Mouse (Mus musculus): ENCODE measurements around the gene Cdk5. TPM values are rescaled to one million over a fixed set of nuclear protein-coding genes. Genes with fewer than 3 reads are reported as not detected.

Gene Cdk5
- polyA plus RNA-seq, 1 experiment from 2014 or later, result 126 TPM

DNA sequence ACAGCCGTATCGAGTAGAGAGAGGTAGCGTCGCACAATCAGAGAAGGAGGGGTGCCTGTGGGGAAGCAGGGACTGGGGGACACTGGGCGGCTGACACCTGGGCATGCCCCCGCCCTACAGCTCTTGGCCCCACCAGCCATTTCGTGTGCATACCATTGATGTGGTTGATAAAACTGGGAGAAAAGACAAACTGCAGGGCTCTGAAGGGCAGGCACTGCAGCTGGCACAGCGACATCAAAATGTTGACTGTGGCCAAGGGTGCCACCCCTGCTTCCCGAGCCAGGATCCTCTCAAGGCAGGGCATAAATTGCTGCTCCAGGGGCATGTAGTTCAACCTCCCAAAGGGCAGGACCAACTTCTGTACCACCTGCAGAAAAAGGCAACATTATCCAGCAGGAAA, 18.7 kb upstream of the Cdk5 start:
- ATAC-seq (ENCODE audit: low read depth), result no peak
- Histone ChIP-seq H3K36me3 (ENCODE audit: control insufficient read depth, insufficient read depth, low read length) (peaks cover 15% of the 10 kb centered on the region), H3K4me3 (ENCODE audit: low read depth, low read length) (no peak overlapping the region), H3K9ac (replicated peaks; ENCODE audit: low read depth, low read length) (no peak overlapping the region), H3K27me3 (ENCODE audit: control insufficient read depth, insufficient read depth, low read length) (no peaks in the 10 kb centered on the region), H3K4me2 (ENCODE audit: low read depth, low read length) (no peak overlapping the region), H3K4me1 (ENCODE audit: control insufficient read depth, insufficient read depth, low read length) (peaks cover 15% of the 10 kb centered on the region), H3K9me3 (ENCODE audit: control insufficient read depth, low read length) (no peaks in the 10 kb centered on the region), H3K27ac (ENCODE audit: low read depth, low read length) (no peak overlapping the region)
- WGBS, result 86% methylated on average over 9 of the region's 9 CpGs

DNA sequence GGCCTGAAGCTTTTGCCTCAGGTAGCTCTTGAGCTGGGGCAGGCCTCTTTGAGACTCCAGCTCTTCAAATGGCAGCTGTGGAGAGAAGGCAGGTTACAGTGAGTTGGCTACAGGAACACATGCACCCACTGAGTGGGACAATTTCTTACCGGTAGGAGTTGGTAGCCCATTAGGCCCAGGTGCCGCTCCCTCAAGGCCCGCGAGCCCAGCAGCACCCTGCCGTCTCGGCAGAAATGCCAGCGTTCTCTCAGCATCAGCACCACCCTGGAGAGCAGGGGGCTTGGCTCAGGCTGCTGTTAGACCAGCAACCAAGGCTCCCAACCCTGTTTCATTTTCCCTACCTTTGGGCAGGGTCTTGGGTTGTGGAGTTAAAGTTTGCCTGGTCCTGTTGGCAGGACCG, 17.9 kb upstream of the Cdk5 start:
- Histone ChIP-seq H3K4me2 (ENCODE audit: low read depth, low read length) (no peak overlapping the region), H3K36me3 (ENCODE audit: control insufficient read depth, insufficient read depth, low read length) (peaks cover 15% of the 10 kb centered on the region), H3K9me3 (ENCODE audit: control insufficient read depth, low read length) (no peaks in the 10 kb centered on the region), H3K27me3 (ENCODE audit: control insufficient read depth, insufficient read depth, low read length) (no peaks in the 10 kb centered on the region), H3K27ac (ENCODE audit: low read depth, low read length) (no peak overlapping the region), H3K4me3 (ENCODE audit: low read depth, low read length) (no peak overlapping the region), H3K4me1 (ENCODE audit: control insufficient read depth, insufficient read depth, low read length) (peaks cover 15% of the 10 kb centered on the region), H3K9ac (replicated peaks; ENCODE audit: low read depth, low read length) (no peak overlapping the region)
- no peak for ATAC-seq (ENCODE audit: low read depth)
- 95% methylated on average over 8 of the region's 8 CpGs for WGBS

DNA sequence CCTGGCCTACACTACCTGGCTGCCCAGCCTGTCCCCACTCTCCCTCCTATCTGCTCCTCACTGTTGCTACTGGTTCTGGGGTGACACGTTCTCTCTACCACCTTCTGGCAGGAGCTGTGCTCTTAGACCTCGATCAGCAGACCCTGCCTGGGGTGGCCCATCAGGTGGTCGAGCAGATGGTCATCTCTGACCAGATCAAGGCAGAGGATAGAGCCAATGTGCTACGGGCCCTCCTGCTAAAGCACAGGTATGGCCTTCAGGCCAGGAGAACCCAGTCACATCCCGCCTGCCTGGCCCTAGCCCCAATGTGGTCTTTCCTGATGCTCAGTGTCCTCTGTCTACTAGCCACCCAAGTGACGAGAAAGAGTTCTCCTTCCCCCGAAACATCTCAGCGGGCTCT, 10.7 kb upstream of the Cdk5 start:
- no peak overlapping the region for H3K4me3 ChIP-seq (ENCODE audit: low read depth, low read length)
- H3K9me3 ChIP-seq (ENCODE audit: control insufficient read depth, low read length), result no peaks in the 10 kb centered on the region
- H3K4me2 ChIP-seq (ENCODE audit: low read depth, low read length), result no peak overlapping the region
- no peaks in the 10 kb centered on the region for H3K4me1 ChIP-seq (ENCODE audit: control insufficient read depth, insufficient read depth, low read length)
- H3K36me3 ChIP-seq (ENCODE audit: control insufficient read depth, insufficient read depth, low read length), result peaks cover 22% of the 10 kb centered on the region
- no peak for ATAC-seq (ENCODE audit: low read depth)
- no peaks in the 10 kb centered on the region for H3K27me3 ChIP-seq (ENCODE audit: control insufficient read depth, insufficient read depth, low read length)
- H3K9ac ChIP-seq (replicated peaks; ENCODE audit: low read depth, low read length), result no peak overlapping the region
- 91% methylated on average over 8 of the region's 8 CpGs for WGBS
- no peak overlapping the region for H3K27ac ChIP-seq (ENCODE audit: low read depth, low read length)

DNA sequence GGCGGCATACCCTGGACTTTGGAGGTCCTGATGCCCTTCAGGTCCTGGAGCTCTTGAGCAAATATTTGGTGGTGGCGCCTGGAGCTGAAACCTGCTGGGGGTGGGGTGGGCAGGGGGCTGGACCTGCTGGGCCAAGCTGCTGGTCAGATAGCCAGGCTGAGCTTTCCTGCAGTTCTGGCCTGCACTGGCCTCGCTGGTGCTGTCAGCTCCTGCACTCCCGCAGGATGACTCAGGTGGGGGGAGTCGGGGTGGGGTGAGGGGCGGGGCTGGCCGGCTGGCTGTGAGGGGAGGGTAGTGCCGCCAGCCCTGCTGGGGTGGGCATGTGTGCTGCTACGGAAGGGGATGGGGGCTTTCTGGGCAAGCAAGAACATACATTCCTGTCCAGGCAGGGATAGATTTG, 5.3 kb upstream of the Cdk5 start:
- H3K36me3 ChIP-seq (ENCODE audit: control insufficient read depth, insufficient read depth, low read length), result peaks cover 18% of the 10 kb centered on the region; the same call in 1 of the 2 replicates
- WGBS, result 19% methylated on average over 9 of the region's 9 CpGs
- no peaks in the 10 kb centered on the region for H3K27me3 ChIP-seq (ENCODE audit: control insufficient read depth, insufficient read depth, low read length)
- H3K27ac ChIP-seq (ENCODE audit: low read depth, low read length), result no peak overlapping the region
- peaks cover 19% of the 10 kb centered on the region; the same call in 1 of the 2 replicates for H3K4me1 ChIP-seq (ENCODE audit: control insufficient read depth, insufficient read depth, low read length)
- H3K9ac ChIP-seq (replicated peaks; ENCODE audit: low read depth, low read length), result no peak overlapping the region
- no peak for ATAC-seq (ENCODE audit: low read depth)
- no peak overlapping the region for H3K4me2 ChIP-seq (ENCODE audit: low read depth, low read length)
- H3K4me3 ChIP-seq (ENCODE audit: low read depth, low read length), result no peak overlapping the region
- no peaks in the 10 kb centered on the region for H3K9me3 ChIP-seq (ENCODE audit: control insufficient read depth, low read length)

DNA sequence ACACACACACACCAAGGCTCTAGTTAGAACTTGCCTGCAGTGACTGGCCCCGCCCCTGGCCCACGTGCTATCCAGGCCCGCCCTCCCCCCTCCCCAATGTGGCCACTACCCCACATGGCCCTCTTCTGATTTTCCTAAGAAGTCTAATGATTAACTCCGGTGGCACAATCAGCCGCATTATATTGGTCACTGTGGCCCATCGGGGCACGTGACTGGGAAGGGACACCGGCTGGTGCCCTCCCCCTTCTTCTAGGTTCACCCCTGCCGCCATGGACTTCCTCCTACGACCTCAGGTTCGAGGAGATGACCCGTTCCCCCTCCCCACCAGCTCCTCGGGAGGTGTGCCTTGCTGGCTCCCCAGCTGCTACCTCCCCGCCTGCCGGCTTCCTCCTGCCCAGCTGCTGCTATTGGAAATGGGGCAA, 4.7 kb upstream of the Cdk5 start:
- no peak overlapping the region for H3K27ac ChIP-seq (ENCODE audit: low read depth, low read length)
- 8% methylated on average over 15 of the region's 15 CpGs for WGBS

DNA sequence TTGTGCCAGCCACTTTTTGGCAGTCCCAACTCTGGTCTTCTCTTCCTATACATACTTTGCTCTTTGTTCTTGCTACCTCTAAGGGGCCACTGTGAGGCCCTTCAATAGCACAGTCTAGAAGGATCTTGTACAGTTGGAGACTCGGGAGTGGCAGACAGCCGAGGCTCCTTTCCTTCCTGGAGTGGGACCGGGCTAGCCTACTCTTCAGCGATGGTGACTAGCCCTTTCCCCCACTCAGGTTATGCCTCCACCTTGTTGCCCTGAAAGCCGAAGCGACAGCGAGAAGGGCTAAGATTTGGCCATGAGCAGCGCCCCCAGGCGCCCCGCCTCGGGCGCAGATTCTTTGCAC, 3.9 kb upstream of the Cdk5 start:
- Histone ChIP-seq H3K9ac (replicated peaks; ENCODE audit: low read depth, low read length) (no peak overlapping the region), H3K4me2 (ENCODE audit: low read depth, low read length) (no peak overlapping the region), H3K36me3 (ENCODE audit: control insufficient read depth, insufficient read depth, low read length) (peaks cover 15% of the 10 kb centered on the region; the same call in 1 of the 2 replicates), H3K4me3 (ENCODE audit: low read depth, low read length) (no peak overlapping the region), H3K27me3 (ENCODE audit: control insufficient read depth, insufficient read depth, low read length) (no peaks in the 10 kb centered on the region), H3K27ac (ENCODE audit: low read depth, low read length) (no peak overlapping the region), H3K4me1 (ENCODE audit: control insufficient read depth, insufficient read depth, low read length) (peaks cover 26% of the 10 kb centered on the region; the same call in 1 of the 2 replicates), H3K9me3 (ENCODE audit: control insufficient read depth, low read length) (no peaks in the 10 kb centered on the region)
- WGBS, result 17% methylated on average over 12 of the region's 12 CpGs
- ATAC-seq (ENCODE audit: low read depth), result no peak

More for the DNA sequence above, 4.7 kb upstream of the Cdk5 start:
- ATAC-seq (ENCODE audit: low read depth), result no peak
- H3K9me3 ChIP-seq (ENCODE audit: control insufficient read depth, low read length), result no peaks in the 10 kb centered on the region
- no peak overlapping the region for H3K4me2 ChIP-seq (ENCODE audit: low read depth, low read length)
- no peak overlapping the region for H3K4me3 ChIP-seq (ENCODE audit: low read depth, low read length)
- no peaks in the 10 kb centered on the region for H3K27me3 ChIP-seq (ENCODE audit: control insufficient read depth, insufficient read depth, low read length)
- H3K4me1 ChIP-seq (ENCODE audit: control insufficient read depth, insufficient read depth, low read length), result peaks cover 20% of the 10 kb centered on the region; the same call in 1 of the 2 replicates
- H3K36me3 ChIP-seq (ENCODE audit: control insufficient read depth, insufficient read depth, low read length), result peaks cover 18% of the 10 kb centered on the region; the same call in 1 of the 2 replicates
- H3K9ac ChIP-seq (replicated peaks; ENCODE audit: low read depth, low read length), result no peak overlapping the region

DNA sequence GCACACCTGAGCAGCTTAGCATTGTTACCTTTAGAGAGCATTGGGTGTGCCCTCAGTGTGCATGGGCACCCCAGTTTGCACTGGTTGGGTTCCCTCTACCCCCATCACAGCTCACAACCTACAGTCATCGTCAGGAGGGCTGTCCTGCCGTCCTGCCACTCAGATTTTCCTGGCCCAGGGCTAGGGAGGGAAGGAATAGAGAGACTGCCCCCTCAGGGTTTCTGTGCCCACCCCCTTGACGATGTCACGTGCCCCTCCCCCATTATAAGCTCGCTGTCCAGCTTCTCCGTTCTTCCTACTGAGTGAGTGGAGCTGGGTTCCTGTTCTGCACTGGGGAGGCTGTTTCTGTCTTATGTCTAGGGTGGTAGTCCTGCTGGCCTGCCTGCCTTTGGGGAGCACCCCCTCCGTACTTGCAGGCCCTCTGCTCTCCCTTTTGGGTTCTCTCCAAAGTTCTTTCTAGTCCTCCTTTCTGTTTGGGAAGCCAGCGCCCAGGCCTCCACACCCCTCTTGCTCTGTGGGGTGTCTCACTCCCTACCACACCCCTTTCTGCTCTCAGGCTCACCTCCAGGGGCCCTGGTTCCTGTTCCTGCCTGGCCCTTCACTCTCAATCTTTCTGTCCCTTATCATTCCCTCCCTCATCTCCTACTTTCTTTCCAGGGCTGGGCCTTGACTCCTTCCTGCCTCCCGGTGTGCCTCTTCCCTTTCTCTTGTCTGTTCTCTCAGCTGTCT, 3.4 kb upstream of the Cdk5 start:
- peaks cover 26% of the 10 kb centered on the region; the same call in 1 of the 2 replicates for H3K4me1 ChIP-seq (ENCODE audit: control insufficient read depth, insufficient read depth, low read length)
- 8% methylated on average over 9 of the region's 9 CpGs for WGBS
- H3K4me3 ChIP-seq (ENCODE audit: low read depth, low read length), result no peak overlapping the region
- H3K9me3 ChIP-seq (ENCODE audit: control insufficient read depth, low read length), result no peaks in the 10 kb centered on the region
- ATAC-seq (ENCODE audit: low read depth), result no peak
- no peaks in the 10 kb centered on the region for H3K27me3 ChIP-seq (ENCODE audit: control insufficient read depth, insufficient read depth, low read length)
- no peak overlapping the region for H3K9ac ChIP-seq (replicated peaks; ENCODE audit: low read depth, low read length)
- peaks cover 12% of the 10 kb centered on the region; the same call in 1 of the 2 replicates for H3K36me3 ChIP-seq (ENCODE audit: control insufficient read depth, insufficient read depth, low read length)
- peak overlapping the region; percentile 83; the same call in 1 of the 2 replicates for H3K4me2 ChIP-seq (ENCODE audit: low read depth, low read length)
- H3K27ac ChIP-seq (ENCODE audit: low read depth, low read length), result no peak overlapping the region

DNA sequence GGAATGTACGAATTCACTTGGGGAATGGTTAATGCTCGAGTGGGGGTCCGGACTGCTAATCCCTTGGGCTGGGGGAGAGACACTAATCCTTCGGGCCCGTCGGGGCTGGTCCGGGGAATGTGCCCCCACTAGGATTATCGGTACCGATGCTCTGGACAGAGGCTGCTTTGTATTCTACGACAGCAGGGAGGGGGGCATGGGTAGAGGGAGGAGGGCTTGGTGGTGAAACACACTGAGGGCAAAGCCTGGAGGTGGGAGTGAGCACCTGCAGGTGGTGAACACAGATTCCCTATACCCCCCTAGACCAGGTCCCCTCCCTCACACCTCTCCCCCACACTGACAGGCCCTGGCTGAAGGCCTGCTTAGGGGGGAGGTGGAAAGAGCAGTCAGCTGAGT, 2.7 kb upstream of the Cdk5 start:
- no peak for ATAC-seq (ENCODE audit: low read depth)
- Histone ChIP-seq H3K4me2 (ENCODE audit: low read depth, low read length) (peak overlapping the region; percentile 83), H3K27ac (ENCODE audit: low read depth, low read length) (no peak overlapping the region), H3K36me3 (ENCODE audit: control insufficient read depth, insufficient read depth, low read length) (peaks cover 7% of the 10 kb centered on the region; the same call in 1 of the 2 replicates), H3K27me3 (ENCODE audit: control insufficient read depth, insufficient read depth, low read length) (no peaks in the 10 kb centered on the region), H3K9ac (replicated peaks; ENCODE audit: low read depth, low read length) (peak overlapping the region; percentile 39; the same call in 1 of the 2 replicates), H3K9me3 (ENCODE audit: control insufficient read depth, low read length) (no peaks in the 10 kb centered on the region), H3K4me1 (ENCODE audit: control insufficient read depth, insufficient read depth, low read length) (peaks cover 26% of the 10 kb centered on the region; the same call in 1 of the 2 replicates), H3K4me3 (ENCODE audit: low read depth, low read length) (peak overlapping the region; percentile 52; the same call in 1 of the 2 replicates)
- 1% methylated on average over 10 of the region's 10 CpGs for WGBS

DNA sequence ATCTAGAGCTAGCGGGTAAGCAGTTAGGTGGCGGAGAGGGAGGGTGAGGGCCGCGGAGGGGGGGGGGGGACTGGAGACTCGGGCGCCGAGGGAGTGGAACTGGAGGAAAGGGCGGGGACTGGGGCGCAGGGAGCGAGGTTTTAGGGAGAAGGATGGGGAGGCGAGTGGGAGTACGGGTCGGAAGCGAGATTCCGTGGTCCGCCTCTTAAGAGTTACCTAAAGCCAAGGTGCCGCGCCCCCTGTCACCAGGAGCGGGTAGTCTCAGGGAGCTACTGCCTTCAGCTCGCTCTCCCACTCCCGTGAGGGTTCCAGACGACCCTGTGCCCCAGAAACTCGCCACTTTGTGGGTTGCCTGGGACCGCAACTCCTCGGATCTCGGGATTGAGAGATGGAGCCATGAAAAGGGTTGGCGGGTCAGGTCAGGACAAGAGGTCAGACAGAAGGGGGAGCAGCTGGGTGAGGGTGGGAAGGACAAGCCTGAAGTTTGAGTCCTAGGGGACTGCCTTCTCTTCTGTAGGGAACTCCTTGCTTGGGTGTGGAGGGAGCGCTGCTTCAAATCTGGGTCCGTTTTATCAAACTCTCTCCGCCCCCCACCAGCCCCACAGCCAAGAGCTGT, 2.2 kb upstream of the Cdk5 start:
- peaks cover 26% of the 10 kb centered on the region; the same call in 1 of the 2 replicates for H3K4me1 ChIP-seq (ENCODE audit: control insufficient read depth, insufficient read depth, low read length)
- H3K9me3 ChIP-seq (ENCODE audit: control insufficient read depth, low read length), result no peaks in the 10 kb centered on the region

More for the DNA sequence above, 2.2 kb upstream of the Cdk5 start:
- no peak for ATAC-seq (ENCODE audit: low read depth)
- WGBS, result under 1% methylated on average over 26 of the region's 30 CpGs
- peak overlapping the region; percentile 39 for H3K9ac ChIP-seq (replicated peaks; ENCODE audit: low read depth, low read length)
- no peak overlapping the region for H3K27ac ChIP-seq (ENCODE audit: low read depth, low read length)
- H3K27me3 ChIP-seq (ENCODE audit: control insufficient read depth, insufficient read depth, low read length), result no peaks in the 10 kb centered on the region
- peaks cover 2% of the 10 kb centered on the region; the same call in 1 of the 2 replicates for H3K36me3 ChIP-seq (ENCODE audit: control insufficient read depth, insufficient read depth, low read length)
- H3K4me2 ChIP-seq (ENCODE audit: low read depth, low read length), result peak overlapping the region; percentile 83
- H3K4me3 ChIP-seq (ENCODE audit: low read depth, low read length), result peak overlapping the region; percentile 52

Data from neural tube, embryonic 14.5 days (tissue).